ENCODE assay signal across 38 mouse cellular contexts in genomic region chr12:113482147-113482546, GRCm38 (mm10). TPM values are rescaled to one million over a fixed set of nuclear protein-coding genes. Genes with fewer than 3 reads are reported as not detected.
"Had no signal": no experiment of that assay in that cellular context is flagged by ENCODE, and none has a peak within 500 bp of the region (broad histone marks: within the 10 kb centered on the region; RNA-seq: fewer than 3 reads in every experiment).

No protein-coding gene starts in this region.

- H3K4me1 ChIP-seq: heart, embryonic 13.5 days; heart, embryonic 15.5 days; hindbrain, embryonic 10.5 days; hindbrain, embryonic 12.5 days; intestine, embryonic 15.5 days; limb, embryonic 10.5 days; limb, embryonic 12.5 days; liver, embryonic 13.5 days had no signal

- H3K36me3 ChIP-seq: heart, embryonic 13.5 days; heart, embryonic 15.5 days; hindbrain, embryonic 10.5 days; hindbrain, embryonic 12.5 days; intestine, embryonic 15.5 days; limb, embryonic 10.5 days; limb, embryonic 12.5 days; liver, embryonic 13.5 days had no signal

- H3K4me2 ChIP-seq: heart, embryonic 11.5 days; heart, embryonic 13.5 days; heart, embryonic 15.5 days; hindbrain, embryonic 12.5 days; hindbrain, embryonic 14.5 days; intestine, embryonic 15.5 days; limb, embryonic 12.5 days; liver, embryonic 11.5 days; liver, embryonic 13.5 days had no signal

- H3K9ac ChIP-seq: heart, embryonic 13.5 days; heart, embryonic 15.5 days; hindbrain, embryonic 12.5 days; hindbrain, embryonic 14.5 days; intestine, embryonic 15.5 days; limb, embryonic 12.5 days; liver, embryonic 13.5 days had no signal

- H3K4me3 ChIP-seq: gastrocnemius, adult 2 months; heart, embryonic 13.5 days; heart, embryonic 15.5 days; hindbrain, embryonic 10.5 days; hindbrain, embryonic 12.5 days; intestine, embryonic 15.5 days; layer of hippocampus, adult 2 months; left cerebral cortex, adult 2 months; limb, embryonic 10.5 days; limb, embryonic 12.5 days; liver, embryonic 13.5 days had no signal

- H3K27ac ChIP-seq: gastrocnemius, adult 2 months; heart, embryonic 13.5 days; heart, embryonic 15.5 days; hindbrain, embryonic 10.5 days; hindbrain, embryonic 12.5 days; hindbrain, embryonic 14.5 days; intestine, embryonic 15.5 days; layer of hippocampus, adult 2 months; left cerebral cortex, adult 2 months; limb, embryonic 10.5 days; limb, embryonic 12.5 days; liver, embryonic 13.5 days had no signal

- H3K9me3 ChIP-seq: heart, embryonic 13.5 days; heart, embryonic 15.5 days; intestine, embryonic 15.5 days; limb, embryonic 10.5 days; liver, embryonic 13.5 days had no signal

- H3K27me3 ChIP-seq: heart, embryonic 13.5 days; heart, embryonic 15.5 days; hindbrain, embryonic 12.5 days; intestine, embryonic 15.5 days; limb, embryonic 12.5 days; liver, embryonic 13.5 days had no signal

- DNase-seq: gastrocnemius, adult 2 months; gastrocnemius, postnatal 10 days; gastrocnemius, postnatal 25 days; heart, adult 18-20 months; heart, postnatal 14 days; heart, postnatal 36 days; kidney, adult 18-20 months; kidney, adult 8-10 months; kidney, postnatal 10 days; kidney, postnatal 25 days; kidney, postnatal 4 days; liver; liver, embryonic 13.5 days had no signal

RNA-seq across cellular contexts. Expression of gene Adam6b, which starts 7.2 kb away (rescaled TPM):
- total RNA-seq: gastrocnemius, adult 2 months; gastrocnemius, postnatal 10 days; gastrocnemius, postnatal 25 days; gastrocnemius, postnatal 4 days; granulocyte monocyte progenitor cell, adult 5-6 weeks; heart, adult 18-20 months; heart, adult 8-10 months; heart, postnatal 14 days; heart, postnatal 36 days; layer of hippocampus, adult 2 months; layer of hippocampus, postnatal 10 days; layer of hippocampus, postnatal 25 days; left cerebral cortex, adult 2 months; left cerebral cortex, postnatal 14 days; left cerebral cortex, postnatal 36 days had no signal
- polyA plus RNA-seq: heart, embryonic 11.5 days; heart, embryonic 13.5 days; heart, embryonic 15.5 days; heart, postnatal 0 days; hindbrain, embryonic 10.5 days; hindbrain, embryonic 12.5 days; hindbrain, embryonic 14.5 days; hindbrain, embryonic 16.5 days; intestine, embryonic 15.5 days; intestine, postnatal 0 days; kidney, embryonic 14.5 days; kidney, embryonic 16.5 days; limb, embryonic 10.5 days; limb, embryonic 12.5 days; limb, embryonic 14.5 days; liver, embryonic 11.5 days; liver, embryonic 13.5 days had no signal
